Mouse (Mus musculus): ENCODE data around the gene Krt72. TPM values are rescaled to one million over a fixed set of nuclear protein-coding genes. Genes with fewer than 3 reads are reported as not detected.

Krt72 gene
- not detected in 2 replicates for polyA plus RNA-seq (2015; fragmentation: Nextera tagmentation; extraction: Ambion mirVana)

DNA sequence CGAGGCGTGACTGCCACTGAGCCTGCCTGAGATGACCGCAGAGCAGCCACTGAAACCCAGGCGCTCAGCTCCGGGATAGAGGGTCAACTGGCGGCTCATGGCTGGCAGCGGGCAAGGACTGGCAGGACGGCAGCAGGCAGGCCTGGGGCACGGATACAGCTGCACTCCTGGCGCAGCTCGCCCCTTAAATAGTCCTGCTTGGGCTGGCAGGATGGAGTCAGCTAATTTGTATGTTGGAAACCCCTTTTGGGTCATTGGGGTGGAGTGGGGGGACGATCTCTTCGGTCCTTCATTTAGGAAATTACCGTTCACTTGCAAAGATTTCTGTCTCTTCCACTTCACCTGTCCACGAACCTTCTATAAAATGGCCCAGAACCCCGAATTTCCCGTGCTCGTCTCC lies at the start of gene Krt72:
Gene Krt72, minus strand, starts transcription at position 101 of the 400 bp plus-strand sequence.
- Histone ChIP-seq H3K4me3 (no peak within 1 kb of the TSS), H3K9me3 (no peaks in the 10 kb centered on the region), H3K4me2 (no peak within 1 kb of the TSS), H3K9ac (no peak within 1 kb of the TSS), H3K27me3 (no peaks in the 10 kb centered on the region), H3K27ac (no peak within 1 kb of the TSS), H3K36me3 (no peaks in the 10 kb centered on the region), H3K4me1 (replicated peaks) (peaks cover 16% of the 10 kb centered on the region)
- whole genome bisulfite sequencing, result 90% methylated on average over 18 of the region's 18 CpGs
- no peak for ATAC-seq (ENCODE audit: low FRiP score)

- WGBS, result 70% methylated on average over 5 of the region's 5 CpGs
- H3K9ac ChIP-seq, result no peak overlapping the region
- ATAC-seq (ENCODE audit: low FRiP score), result no peak
These were observed 48.6 kb upstream of the Krt72 start for GRCm38 (mm10) chr15:101834784-101835328.

GRCm38 (mm10) chr15:101833131-101833530 lies 46.9 kb upstream of the Krt72 start:
- H3K4me1 ChIP-seq (replicated peaks), result no peaks in the 10 kb centered on the region
- no peaks in the 10 kb centered on the region for H3K9me3 ChIP-seq
- no peaks in the 10 kb centered on the region for H3K36me3 ChIP-seq
- 0 out of 2 replicates have a peak, but pooled peaks cover 2% of the 10 kb centered on the region for H3K27me3 ChIP-seq
- ATAC-seq (ENCODE audit: low FRiP score), result no peak
- no peak overlapping the region for H3K27ac ChIP-seq
- H3K4me3 ChIP-seq, result no peak overlapping the region
- no peak overlapping the region for H3K9ac ChIP-seq
- H3K4me2 ChIP-seq, result no peak overlapping the region
- WGBS, result 59% methylated on average over 6 of the region's 6 CpGs

More at GRCm38 (mm10) chr15:101834784-101835328, 48.6 kb upstream of the Krt72 start:
- 0 out of 2 replicates have a peak, but pooled peaks cover 2% of the 10 kb centered on the region for H3K27me3 ChIP-seq
- no peaks in the 10 kb centered on the region for H3K9me3 ChIP-seq
- H3K36me3 ChIP-seq, result no peaks in the 10 kb centered on the region
- H3K4me1 ChIP-seq (replicated peaks), result no peaks in the 10 kb centered on the region
- no peak overlapping the region for H3K4me3 ChIP-seq
- H3K4me2 ChIP-seq, result no peak overlapping the region
- no peak overlapping the region for H3K27ac ChIP-seq

- ATAC-seq (ENCODE audit: low FRiP score), result no peak
- H3K36me3 ChIP-seq, result no peaks in the 10 kb centered on the region
- H3K4me1 ChIP-seq (replicated peaks), result no peaks in the 10 kb centered on the region
- H3K4me3 ChIP-seq, result no peak overlapping the region
- no peaks in the 10 kb centered on the region for H3K9me3 ChIP-seq
- WGBS, result 76% methylated on average over 5 of the region's 5 CpGs
- 0 out of 2 replicates have a peak, but pooled peaks cover 2% of the 10 kb centered on the region for H3K27me3 ChIP-seq
- H3K27ac ChIP-seq, result no peak overlapping the region
- no peak overlapping the region for H3K4me2 ChIP-seq
- no peak overlapping the region for H3K9ac ChIP-seq
These were observed 43.2 kb upstream of the Krt72 start for GRCm38 (mm10) chr15:101829441-101829840.

DNA sequence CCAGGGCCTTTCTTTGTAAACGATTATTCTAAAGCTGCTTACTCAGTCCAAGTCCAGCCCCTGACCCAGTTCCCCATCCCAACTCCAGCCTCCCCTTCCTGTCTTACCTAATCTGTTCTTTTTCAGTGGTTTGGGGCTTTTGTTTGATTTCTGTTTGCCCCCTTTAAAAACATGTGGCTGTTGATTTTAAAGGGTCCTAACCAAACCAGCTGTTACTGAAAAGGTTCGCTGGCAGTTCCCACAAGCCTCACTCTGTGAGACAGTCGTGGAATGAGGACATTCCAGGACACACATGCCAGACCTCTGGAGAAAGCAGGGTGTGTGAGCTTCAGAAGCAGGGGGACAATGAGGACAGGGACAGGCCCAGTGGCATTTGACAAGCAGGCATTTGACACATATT lies 35.5 kb upstream of the Krt72 start:
- ATAC-seq (ENCODE audit: low FRiP score), result no peak
- H3K4me3 ChIP-seq, result no peak overlapping the region
- H3K9me3 ChIP-seq, result no peaks in the 10 kb centered on the region
- H3K27ac ChIP-seq, result no peak overlapping the region
- H3K9ac ChIP-seq, result no peak overlapping the region
- H3K36me3 ChIP-seq, result no peaks in the 10 kb centered on the region
- 52% methylated on average over 3 of the region's 3 CpGs for WGBS
- no peak overlapping the region for H3K4me2 ChIP-seq
- no peaks in the 10 kb centered on the region for H3K4me1 ChIP-seq (replicated peaks)
- no peaks in the 10 kb centered on the region for H3K27me3 ChIP-seq

- H3K36me3 ChIP-seq, result no peaks in the 10 kb centered on the region
- no peak within 1 kb of the TSS for H3K27ac ChIP-seq
- 84% methylated on average over 16 of the region's 16 CpGs for WGBS
- ATAC-seq (ENCODE audit: low FRiP score), result no peak
- no peaks in the 10 kb centered on the region for H3K27me3 ChIP-seq
- H3K9me3 ChIP-seq, result no peaks in the 10 kb centered on the region
- no peak within 1 kb of the TSS for H3K4me3 ChIP-seq
- no peak within 1 kb of the TSS for H3K4me2 ChIP-seq
- H3K4me1 ChIP-seq (replicated peaks), result no peaks in the 10 kb centered on the region
- no peak within 1 kb of the TSS for H3K9ac ChIP-seq
These were observed 31.6 kb upstream of the Krt72 start, which contains the start of gene Krt2 for GRCm38 (mm10) chr15:101817875-101818274. Krt2 (minus strand) TSS chr15:101818169.

GRCm38 (mm10) chr15:101803052-101803822 lies 17.0 kb upstream of the Krt72 start:
- no peaks in the 10 kb centered on the region for H3K36me3 ChIP-seq
- WGBS, result 61% methylated on average over 11 of the region's 11 CpGs
- no peak for ATAC-seq (ENCODE audit: low FRiP score)
- no peaks in the 10 kb centered on the region for H3K9me3 ChIP-seq
- peak overlapping the region; percentile 65; the same call in 1 of the 2 replicates for H3K27ac ChIP-seq
- peaks cover 24% of the 10 kb centered on the region for H3K4me1 ChIP-seq (replicated peaks)
- H3K4me2 ChIP-seq, result no peak overlapping the region
- H3K9ac ChIP-seq, result no peak overlapping the region
- H3K4me3 ChIP-seq, result no peak overlapping the region
- no peaks in the 10 kb centered on the region for H3K27me3 ChIP-seq

- Histone ChIP-seq H3K4me1 (replicated peaks) (peaks cover 24% of the 10 kb centered on the region), H3K36me3 (no peaks in the 10 kb centered on the region), H3K9me3 (no peaks in the 10 kb centered on the region), H3K4me3 (no peak within 1 kb of the TSS), H3K27ac (peak within 1 kb of the TSS; percentile 78), H3K27me3 (no peaks in the 10 kb centered on the region), H3K4me2 (no peak within 1 kb of the TSS), H3K9ac (no peak within 1 kb of the TSS)
- peak; percentile 49; the same call in 1 of the 2 replicates for ATAC-seq (ENCODE audit: low FRiP score)
- 64% methylated on average over 6 of the region's 6 CpGs for WGBS
These were observed 16.1 kb upstream of the Krt72 start, which contains the start of gene Krt73 for GRCm38 (mm10) chr15:101802296-101802835. Krt73 (minus strand) TSS chr15:101802346.

- Histone ChIP-seq H3K4me2 (no peak overlapping the region), H3K27me3 (0 out of 2 replicates have a peak, but pooled peaks cover 3% of the 10 kb centered on the region), H3K4me1 (replicated peaks) (peaks cover 17% of the 10 kb centered on the region), H3K27ac (peak overlapping the region; percentile 52), H3K9ac (no peak overlapping the region), H3K4me3 (no peak overlapping the region), H3K36me3 (no peaks in the 10 kb centered on the region), H3K9me3 (no peaks in the 10 kb centered on the region)
- ATAC-seq (ENCODE audit: low FRiP score), result no peak
- WGBS, result 15% methylated on average over 3 of the region's 3 CpGs
These were observed 4.6 kb upstream of the Krt72 start for GRCm38 (mm10) chr15:101790867-101791266.

DNA sequence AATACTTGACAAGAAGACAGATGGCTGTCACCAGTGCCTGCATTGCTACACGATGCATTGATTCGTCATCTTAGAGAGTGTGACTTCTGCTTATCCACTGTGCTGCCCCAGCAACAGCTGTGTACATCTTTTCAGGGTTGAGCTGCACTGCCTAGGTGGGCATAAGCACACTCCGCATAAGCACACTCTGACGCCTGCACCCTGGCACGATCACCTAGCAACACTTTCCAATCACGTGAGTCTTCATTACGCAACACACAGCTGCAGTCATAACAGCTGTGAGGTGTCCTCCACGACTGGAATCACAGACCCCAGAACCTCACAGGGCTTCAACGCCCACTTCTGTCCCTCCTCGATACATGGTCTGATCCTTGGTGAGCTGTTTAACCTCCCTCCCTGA lies 12.8 kb downstream of the Krt72 start:
- no peak overlapping the region for H3K9ac ChIP-seq
- peaks cover 7% of the 10 kb centered on the region; the same call in 1 of the 2 replicates for H3K4me1 ChIP-seq (replicated peaks)
- no peak overlapping the region for H3K4me3 ChIP-seq
- H3K27ac ChIP-seq, result no peak overlapping the region
- no peak for ATAC-seq (ENCODE audit: low FRiP score)
- no peaks in the 10 kb centered on the region for H3K9me3 ChIP-seq
- no peaks in the 10 kb centered on the region for H3K36me3 ChIP-seq
- 83% methylated on average over 10 of the region's 10 CpGs for WGBS
- no peak overlapping the region for H3K4me2 ChIP-seq
- H3K27me3 ChIP-seq, result no peaks in the 10 kb centered on the region

DNA sequence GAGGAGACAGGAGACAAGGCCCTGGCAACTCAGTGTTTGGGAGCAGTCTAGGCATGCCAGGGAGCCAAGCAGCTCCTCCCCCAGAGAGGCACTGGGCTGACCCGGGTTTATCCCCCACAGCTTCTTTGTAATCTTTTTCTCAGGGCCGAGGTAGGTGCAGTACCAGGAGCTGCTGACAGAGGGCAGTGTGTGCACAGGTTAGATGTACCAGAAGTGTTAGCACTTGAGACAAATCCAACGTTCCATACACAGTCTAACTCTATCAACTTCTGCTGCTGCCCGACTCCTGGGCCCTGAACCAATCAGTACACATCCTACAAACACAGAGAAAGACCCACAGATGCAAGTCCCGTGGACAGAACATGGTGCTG lies 13.6 kb downstream of the Krt72 start:
- Histone ChIP-seq H3K27ac (no peak overlapping the region), H3K9ac (0 out of 2 replicates have a peak overlapping the region, but pooled peaks have one; percentile 14), H3K4me2 (no peak overlapping the region), H3K4me3 (no peak overlapping the region), H3K9me3 (no peaks in the 10 kb centered on the region), H3K4me1 (replicated peaks) (peaks cover 7% of the 10 kb centered on the region; the same call in 1 of the 2 replicates), H3K27me3 (no peaks in the 10 kb centered on the region), H3K36me3 (no peaks in the 10 kb centered on the region)
- ATAC-seq (ENCODE audit: low FRiP score), result no peak
- 10% methylated on average over 5 of the region's 5 CpGs for WGBS

- 68% methylated on average over 5 of the region's 5 CpGs for WGBS
- no peak overlapping the region for H3K4me3 ChIP-seq
- no peaks in the 10 kb centered on the region for H3K36me3 ChIP-seq
- H3K9me3 ChIP-seq, result no peaks in the 10 kb centered on the region
- H3K27ac ChIP-seq, result no peak overlapping the region
- no peak for ATAC-seq (ENCODE audit: low FRiP score)
- peaks cover 7% of the 10 kb centered on the region; the same call in 1 of the 2 replicates for H3K4me1 ChIP-seq (replicated peaks)
- 0 out of 2 replicates have a peak overlapping the region, but pooled peaks have one; percentile 14 for H3K9ac ChIP-seq
- H3K27me3 ChIP-seq, result no peaks in the 10 kb centered on the region
- H3K4me2 ChIP-seq, result no peak overlapping the region
These were observed 14.1 kb downstream of the Krt72 start for GRCm38 (mm10) chr15:101772080-101772710.
